Mouse (Mus musculus) heart, postnatal 25 days (tissue): ENCODE measurements around the gene Defb33. TPM values are rescaled to one million over a fixed set of nuclear protein-coding genes. Genes with fewer than 3 reads are reported as not detected.

Experiments used
- DNase-seq: peaks from one replicate; pipeline ENCODE4 v3.0.0; 2022; ENCODE audit warnings: low spot score
- intact Hi-C: fragments of 180-260 bp; cut with DNase I; formaldehyde crosslinking; loops from one replicate; pipeline ENCODE4 v1.15.1; 2025
- total RNA-seq, 2 experiments: library from RNA; stranded (reverse); gene quantifications; 2 replicates each; pipeline ENCODE4 v1.2.3; 2021

Defb33 gene
- not detected for total RNA-seq

DNA sequence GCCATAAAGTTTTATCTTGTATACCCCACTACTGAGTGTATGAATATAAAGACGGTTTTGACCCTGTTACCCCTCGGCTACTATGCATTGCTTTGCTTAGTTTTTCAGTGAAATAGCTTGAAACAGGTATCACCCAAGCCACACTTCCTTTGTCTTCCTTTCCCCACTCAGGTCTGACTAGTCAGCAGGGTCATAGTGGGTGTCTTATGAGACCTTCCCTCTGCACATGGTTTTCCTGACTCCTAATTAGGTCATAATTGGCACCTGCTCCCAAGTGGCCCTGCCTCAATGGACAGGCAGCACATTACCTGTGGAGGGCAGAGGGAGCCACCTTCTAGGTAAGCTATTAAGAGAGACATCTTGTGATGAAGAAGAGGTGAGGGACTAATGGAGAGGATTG is at the start of gene Defb33:
Gene Defb33 (plus strand): TSS at position 301 of the 400 bp plus-strand sequence.
- DNase-seq, result no peak
- intact Hi-C loops, result no loop called here

DNA sequence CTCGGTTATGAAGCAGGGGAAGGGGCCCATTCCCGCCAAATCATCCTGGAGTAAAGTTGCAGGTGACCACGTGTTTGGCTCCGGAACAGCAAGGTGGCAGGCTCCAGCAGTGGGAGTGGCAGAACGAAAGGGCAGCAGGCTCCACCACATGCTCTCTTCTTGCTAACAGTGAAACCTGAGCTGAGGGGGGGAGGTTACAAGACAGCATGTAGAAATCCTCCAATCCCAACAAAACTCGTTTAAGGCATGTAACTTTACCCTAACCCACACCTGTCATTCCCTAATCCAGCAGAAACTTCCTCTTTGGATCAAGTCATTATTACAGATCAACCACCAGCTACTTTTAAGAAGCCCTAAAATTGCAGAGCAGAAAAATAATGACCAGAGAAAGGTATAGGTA is 17.9 kb upstream of the Defb33 start:
- intact Hi-C loops, result loop anchor here (10.0 kb wide), 1 partner anchor 1390 kb away; no protein-coding TSS in a partner anchor
- DNase-seq, result no peak

DNA sequence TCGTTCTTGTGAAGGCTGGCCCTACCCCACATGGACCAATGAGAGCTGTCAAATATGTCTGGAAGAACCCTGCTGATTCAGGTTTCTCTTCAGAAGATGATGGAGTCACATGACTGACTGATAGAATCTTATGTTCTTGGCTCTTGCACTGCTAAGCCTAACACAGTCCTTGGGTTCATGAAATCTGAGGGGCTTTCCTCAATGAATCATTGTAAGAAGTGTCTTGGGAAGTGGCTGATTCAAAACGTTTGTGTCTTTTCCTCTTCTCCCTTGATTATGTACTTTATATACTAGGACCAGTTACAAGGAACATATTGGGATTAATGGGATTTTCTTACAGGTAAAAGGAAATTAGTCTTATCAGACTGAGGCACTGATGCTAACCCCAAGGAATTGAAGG is 10.1 kb downstream of the Defb33 start, which contains the start of gene Gm15056:
Gene Gm15056 (minus strand): TSS at position 101 of the 400 bp plus-strand sequence.
- no peak for DNase-seq
- intact Hi-C loops, result no loop called here

DNA sequence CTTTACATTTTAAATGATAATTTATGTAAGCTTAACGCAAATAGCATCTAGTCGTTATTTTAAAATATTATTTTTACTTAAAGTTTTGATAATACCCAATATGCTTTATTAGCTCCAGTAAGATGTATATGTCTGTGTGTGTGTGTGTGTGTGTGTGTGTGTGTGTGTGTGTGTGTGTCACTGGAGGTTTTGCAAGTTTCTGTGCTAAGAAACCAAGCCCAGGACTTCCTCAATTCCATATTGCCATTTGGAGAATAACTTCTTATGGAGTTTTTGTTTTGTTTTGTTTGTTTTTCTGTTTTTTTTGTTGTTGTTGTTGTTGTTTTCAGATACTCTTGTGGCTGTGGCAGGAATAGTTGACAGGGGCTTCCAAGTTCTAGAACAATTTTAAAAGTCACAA is 14.7 kb downstream of the Defb33 start:
- intact Hi-C loops, result no loop called here
- DNase-seq, result no peak

DNA sequence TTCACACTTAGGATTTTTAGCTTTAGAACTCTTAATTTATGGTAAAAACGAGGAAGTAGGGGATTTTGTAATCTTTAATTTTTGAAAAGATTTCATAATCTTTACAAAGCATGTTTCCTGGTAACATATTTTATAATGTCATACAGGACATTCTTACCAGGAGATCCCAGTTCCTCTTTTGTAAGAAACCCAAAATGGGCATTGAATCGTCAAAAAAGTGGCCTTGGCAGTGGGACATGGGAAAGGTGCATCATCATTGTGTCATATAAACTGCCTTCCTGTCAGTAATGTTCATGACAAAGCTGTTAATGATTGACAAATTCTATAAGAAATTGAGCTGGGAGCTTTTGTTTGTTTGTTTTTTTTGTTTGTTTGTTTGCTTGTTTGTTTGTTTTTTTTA is 15.8 kb downstream of the Defb33 start:
- DNase-seq, result no peak
- intact Hi-C loops, result no loop called here

DNA sequence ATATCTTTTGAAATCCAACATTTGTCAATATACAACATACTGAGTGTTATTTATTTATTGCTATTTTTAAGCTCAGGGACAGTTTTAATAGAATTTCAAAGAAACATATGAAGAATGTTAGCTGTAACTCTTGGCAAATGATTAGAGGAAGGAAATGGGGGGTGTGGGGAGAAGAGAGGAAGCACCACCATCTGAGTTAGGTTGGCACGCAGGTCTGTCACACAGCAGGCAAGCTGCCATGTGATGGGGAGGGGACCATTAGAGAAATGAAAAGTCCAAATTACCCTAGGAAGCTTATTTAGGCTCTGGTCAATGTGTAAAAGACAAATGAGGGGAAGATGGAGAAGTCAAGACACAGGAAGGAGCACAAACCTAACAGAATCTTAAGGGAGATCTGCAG is 19.8 kb downstream of the Defb33 start:
- no peak for DNase-seq
- intact Hi-C loops, result no loop called here

DNA sequence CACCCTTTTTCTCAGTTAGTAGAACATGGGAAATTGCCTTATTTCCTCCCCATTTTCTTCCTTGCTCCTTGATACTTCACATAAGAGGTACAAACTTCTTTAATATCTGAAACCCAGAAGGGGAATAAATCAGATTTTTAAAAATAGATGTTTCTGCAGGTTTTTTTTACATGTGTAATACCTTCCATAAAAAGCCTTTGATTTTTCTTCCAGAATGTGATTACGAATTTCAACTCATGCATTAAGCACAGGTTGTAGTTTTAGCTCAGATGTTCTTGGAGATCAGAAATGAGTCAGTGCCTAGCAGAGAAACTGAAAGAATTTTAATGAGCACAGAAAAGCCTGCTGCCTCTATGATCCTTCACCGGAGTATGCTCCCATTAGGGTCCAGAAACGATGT is 29.5 kb downstream of the Defb33 start, which contains the start of gene Gm6040:
Gene Gm6040 (minus strand): TSS at position 101 of the 400 bp plus-strand sequence.
- intact Hi-C loops, result no loop called here
- no peak for DNase-seq

DNA sequence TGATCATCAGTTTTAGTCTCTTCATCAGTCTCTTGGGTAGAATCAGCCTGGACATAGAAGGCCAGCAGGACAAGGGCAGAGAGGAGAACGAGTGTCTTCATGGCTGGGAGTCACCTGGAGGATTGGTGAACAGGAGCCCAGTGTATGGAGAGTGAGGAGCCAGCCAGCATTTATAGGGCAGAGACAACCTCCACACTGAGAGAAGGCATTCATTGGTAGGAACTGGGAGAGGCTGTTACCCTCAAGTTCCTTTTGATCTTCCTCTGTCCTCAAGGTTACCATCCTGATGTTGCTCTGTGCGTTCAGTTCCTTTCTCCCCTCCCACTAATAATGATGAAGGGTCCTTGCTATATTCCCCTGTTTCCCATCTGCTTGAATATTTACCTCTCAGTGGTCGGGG is 52.1 kb downstream of the Defb33 start, which contains the start of gene AY761185:
Gene AY761185 (minus strand): TSS at position 101 of the 400 bp plus-strand sequence.
- intact Hi-C loops, result no loop called here

More for the DNA sequence above, 52.1 kb downstream of the Defb33 start, which contains the start of gene AY761185:
- DNase-seq, result no peak

Other genes with a start within 250 kb of the Defb33 start
- not detected for gene Gm15056, start 10.0 kb downstream of the Defb33 start, total RNA-seq
- not detected for gene Gm6040, start 29.4 kb downstream of the Defb33 start, total RNA-seq
- not detected for gene AY761185, start 52.0 kb downstream of the Defb33 start, total RNA-seq
- not detected for gene Defa21, start 132.9 kb downstream of the Defb33 start, total RNA-seq
- gene Defa23, start 162.4 kb downstream of the Defb33 start, total RNA-seq, result not detected
- not detected for gene Defa35, start 172.4 kb downstream of the Defb33 start, total RNA-seq
- not detected for gene Defa25, start 191.8 kb downstream of the Defb33 start, total RNA-seq
- gene Gm14851, start 203.4 kb downstream of the Defb33 start, total RNA-seq, result not detected
- not detected for gene Defa30, start 242.0 kb downstream of the Defb33 start, total RNA-seq